Mouse (Mus musculus) heart, embryonic 13.5 days (tissue): ENCODE measurements around the gene Abhd14b. TPM values are rescaled to one million over a fixed set of nuclear protein-coding genes. Genes with fewer than 3 reads are reported as not detected.

Experiments
- polyA plus RNA-seq: library from polyadenylated mRNA; unstranded; fragments of >200 nt; fragmentation: Nextera tagmentation; extraction: Ambion mirVana; gene quantifications from 2 replicates; pipeline ENCODE4 v1.2.1, GENCODE M21; 2015

The Abhd14b gene
- polyA plus RNA-seq, 1 experiment from 2014 or later, result 7.4 TPM

Other genes starting within 250 kb of the Abhd14b start
- 26.7 and 29.0 TPM in 2 replicates for gene Ppm1m, start 247.7 kb upstream of the Abhd14b start, polyA plus RNA-seq
- 43.3 and 46.9 TPM in 2 replicates for gene Twf2, start 244.4 kb upstream of the Abhd14b start, polyA plus RNA-seq
- gene Tlr9, start 224.9 kb upstream of the Abhd14b start, polyA plus RNA-seq, result not detected in 2 replicates
- gene Alas1, start 198.8 kb upstream of the Abhd14b start, polyA plus RNA-seq, result 131 and 145 TPM in 2 replicates
- gene Poc1a, start 166.4 kb upstream of the Abhd14b start, polyA plus RNA-seq, result 26.4 and 29.9 TPM in 2 replicates
- 8.6 and 10.4 TPM in 2 replicates for gene Dusp7, start 78.8 kb upstream of the Abhd14b start, polyA plus RNA-seq
- gene Rpl29, start 18.0 kb upstream of the Abhd14b start, polyA plus RNA-seq, result 659 and 696 TPM in 2 replicates
- 25.7 and 27.2 TPM in 2 replicates for gene Acy1, start 9.1 kb upstream of the Abhd14b start, polyA plus RNA-seq
- 44.8 and 53.3 TPM in 2 replicates for gene Abhd14a, start 219 bp downstream of the Abhd14b start, polyA plus RNA-seq
- 82.0 and 85.0 TPM in 2 replicates for gene Pcbp4, start 5.8 kb downstream of the Abhd14b start, polyA plus RNA-seq
- gene Gpr62, start 18.5 kb downstream of the Abhd14b start, polyA plus RNA-seq, result 0.19 and 0.31 TPM in 2 replicates
- gene Rrp9, start 28.5 kb downstream of the Abhd14b start, polyA plus RNA-seq, result 29.2 and 29.7 TPM in 2 replicates
- gene Parp3, start 29.5 kb downstream of the Abhd14b start, polyA plus RNA-seq, result 1.2 and 1.6 TPM in 2 replicates
- gene Iqcf1, start 52.5 kb downstream of the Abhd14b start, polyA plus RNA-seq, result not detected in 2 replicates
- not detected in 2 replicates for gene Iqcf5, start 67.1 kb downstream of the Abhd14b start, polyA plus RNA-seq
- not detected in 2 replicates for gene Iqcf3, start 114.2 kb downstream of the Abhd14b start, polyA plus RNA-seq
- gene Iqcf4, start 123.5 kb downstream of the Abhd14b start, polyA plus RNA-seq, result not detected in 2 replicates
- gene Iqcf6, start 179.1 kb downstream of the Abhd14b start, polyA plus RNA-seq, result not detected in 2 replicates
- 0.09 TPM in 1 of 2 replicates, not detected in the other for gene Grm2, start 208.6 kb downstream of the Abhd14b start, polyA plus RNA-seq
- gene Tex264, start 238.5 kb downstream of the Abhd14b start, polyA plus RNA-seq, result 34.7 and 43.2 TPM in 2 replicates